Mouse (Mus musculus): Measurements from ENCODE around the gene Lrrc8d.

GRCm38 (mm10) chr5:105682143-105682611, 17.6 kb upstream of the Lrrc8d start:
- TF ChIP-seq EP300 (IDR thresholded peaks at IDR 0.05; ENCODE audit: low read depth) (no peak), CTCF (IDR thresholded peaks at IDR 0.05; ENCODE audit: low read depth) (no peak)

Data from heart, postnatal 0 days (tissue).